Mouse (Mus musculus): ENCODE measurements around the gene Psen2. TPM values are rescaled to one million over a fixed set of nuclear protein-coding genes. Genes with fewer than 3 reads are reported as not detected.

The Psen2 gene
- polyA plus RNA-seq, 2 experiments = 18.2 to 19.9 TPM

- no peaks in the 10 kb centered on the region for H3K27me3 ChIP-seq (ENCODE audit: control insufficient read depth, insufficient read depth, low read length)
- DNase-seq (ENCODE audit: low read depth in 3 of 3, low spot score in 3 of 3) (no peak), ATAC-seq (ENCODE audit: insufficient read depth) (peak; percentile 53; the same call in 1 of the 2 replicates)
- TF ChIP-seq CTCF (IDR thresholded peaks at IDR 0.05; ENCODE audit: low read depth) (no peak), EP300 (IDR thresholded peaks at IDR 0.05; ENCODE audit: low read depth) (no peak)
- H3K4me3 ChIP-seq (ENCODE audit: insufficient read depth in 1 of 2, low read depth in 2 of 2, low read length in 2 of 2) = no peak overlapping the region
- 39% methylated on average over 7 of the region's 7 CpGs for WGBS (ENCODE audit: insufficient replicate concordance)
- peak overlapping the region; percentile 18; the same call in 1 of the 2 replicates for H3K4me2 ChIP-seq (ENCODE audit: low read depth)
- peaks cover 3 to 5% of the 10 kb centered on the region in 2 experiments; a peak in 2 of 4 replicates for H3K4me1 ChIP-seq (replicated peaks; ENCODE audit: control insufficient read depth in 2 of 2, insufficient read depth in 2 of 2, low read length in 1 of 2)
- no peaks in the 10 kb centered on the region for H3K9me3 ChIP-seq (ENCODE audit: control insufficient read depth, low read length)
- H3K9ac ChIP-seq (replicated peaks) = no peak overlapping the region
- H3K27ac ChIP-seq = no peak overlapping the region
- H3K36me3 ChIP-seq (replicated peaks; ENCODE audit: control insufficient read depth, insufficient read depth, low read depth) = no peaks in the 10 kb centered on the region
These were observed 16.4 kb upstream of the Psen2 start for GRCm38 (mm10) chr1:180279648-180280047.

- Histone ChIP-seq H3K4me3 (ENCODE audit: insufficient read depth in 1 of 2, low read depth in 2 of 2, low read length in 2 of 2) (no peak overlapping the region), H3K4me1 (replicated peaks; ENCODE audit: control insufficient read depth in 2 of 2, insufficient read depth in 2 of 2, low read length in 1 of 2) (peaks cover 3 to 5% of the 10 kb centered on the region in 2 experiments; a peak in 2 of 4 replicates), H3K9ac (replicated peaks) (no peak overlapping the region), H3K9me3 (ENCODE audit: control insufficient read depth, low read length) (no peaks in the 10 kb centered on the region), H3K36me3 (replicated peaks; ENCODE audit: control insufficient read depth, insufficient read depth, low read depth) (no peaks in the 10 kb centered on the region), H3K4me2 (ENCODE audit: low read depth) (no peak overlapping the region), H3K27ac (no peak overlapping the region), H3K27me3 (ENCODE audit: control insufficient read depth, insufficient read depth, low read length) (no peaks in the 10 kb centered on the region)
- DNase-seq (ENCODE audit: low read depth in 3 of 3, low spot score in 3 of 3) (no peak), ATAC-seq (ENCODE audit: insufficient read depth) (no peak)
- TF ChIP-seq CTCF (IDR thresholded peaks at IDR 0.05; ENCODE audit: low read depth) = no peak
- no peak for TF ChIP-seq EP300 (IDR thresholded peaks at IDR 0.05; ENCODE audit: low read depth)
- WGBS (ENCODE audit: insufficient replicate concordance) = 50% methylated on average over 9 of the region's 9 CpGs
These were observed 14.3 kb upstream of the Psen2 start for GRCm38 (mm10) chr1:180277563-180277962.

GRCm38 (mm10) chr1:180274725-180275308 is 11.6 kb upstream of the Psen2 start:
- no peak overlapping the region for H3K27ac ChIP-seq
- ATAC-seq (ENCODE audit: insufficient read depth) = no peak
- 71% methylated on average over 10 of the region's 10 CpGs for WGBS (ENCODE audit: insufficient replicate concordance)

GRCm38 (mm10) chr1:180269033-180269432 is 5.8 kb upstream of the Psen2 start:
- no peak overlapping the region for H3K27ac ChIP-seq
- no peaks in the 10 kb centered on the region for H3K27me3 ChIP-seq (ENCODE audit: control insufficient read depth, insufficient read depth, low read length)
- ATAC-seq (ENCODE audit: insufficient read depth) (no peak; the same call in 1 of the 2 replicates), DNase-seq (ENCODE audit: low read depth in 3 of 3, low spot score in 3 of 3) (no peak)
- no peaks in the 10 kb centered on the region for H3K36me3 ChIP-seq (replicated peaks; ENCODE audit: control insufficient read depth, insufficient read depth, low read depth)
- H3K4me2 ChIP-seq (ENCODE audit: low read depth) = no peak overlapping the region
- no peaks in the 10 kb centered on the region for H3K9me3 ChIP-seq (ENCODE audit: control insufficient read depth, low read length)
- no peak overlapping the region for H3K4me3 ChIP-seq (ENCODE audit: insufficient read depth in 1 of 2, low read depth in 2 of 2, low read length in 2 of 2)
- no peak overlapping the region for H3K9ac ChIP-seq (replicated peaks)
- TF ChIP-seq EP300 (IDR thresholded peaks at IDR 0.05; ENCODE audit: low read depth) = no peak
- peaks cover 12 to 19% of the 10 kb centered on the region in 2 experiments for H3K4me1 ChIP-seq (replicated peaks; ENCODE audit: control insufficient read depth in 2 of 2, insufficient read depth in 2 of 2, low read length in 1 of 2)
- WGBS (ENCODE audit: insufficient replicate concordance) = 56% methylated on average over 2 of the region's 2 CpGs

More at GRCm38 (mm10) chr1:180274725-180275308, 11.6 kb upstream of the Psen2 start:
- H3K4me1 ChIP-seq (replicated peaks; ENCODE audit: control insufficient read depth in 2 of 2, insufficient read depth in 2 of 2, low read length in 1 of 2) = peaks cover 0 to 4% of the 10 kb centered on the region in 2 experiments; a peak in 2 of 4 replicates
- H3K36me3 ChIP-seq (replicated peaks; ENCODE audit: control insufficient read depth, insufficient read depth, low read depth) = no peaks in the 10 kb centered on the region
- no peak overlapping the region for H3K4me3 ChIP-seq (ENCODE audit: insufficient read depth in 1 of 2, low read depth in 2 of 2, low read length in 2 of 2)
- no peaks in the 10 kb centered on the region for H3K9me3 ChIP-seq (ENCODE audit: control insufficient read depth, low read length)
- no peak for DNase-seq (ENCODE audit: low read depth in 3 of 3, low spot score in 3 of 3)
- no peak overlapping the region for H3K4me2 ChIP-seq (ENCODE audit: low read depth)
- no peak overlapping the region for H3K9ac ChIP-seq (replicated peaks)
- no peaks in the 10 kb centered on the region for H3K27me3 ChIP-seq (ENCODE audit: control insufficient read depth, insufficient read depth, low read length)
- TF ChIP-seq EP300 (IDR thresholded peaks at IDR 0.05; ENCODE audit: low read depth) (no peak), CTCF (IDR thresholded peaks at IDR 0.05; ENCODE audit: low read depth) (no peak)

- DNase-seq (ENCODE audit: low read depth in 3 of 3, low spot score in 3 of 3) (peak; percentile 63 to 70 (median 66)), ATAC-seq (ENCODE audit: insufficient read depth) (peak; percentile 70)
- TF ChIP-seq EP300 (IDR thresholded peaks at IDR 0.05; ENCODE audit: low read depth) (no peak), CTCF (IDR thresholded peaks at IDR 0.05; ENCODE audit: low read depth) (peak; percentile 98)
- H3K27ac ChIP-seq = no peak overlapping the region
- H3K4me1 ChIP-seq (replicated peaks; ENCODE audit: control insufficient read depth in 2 of 2, insufficient read depth in 2 of 2, low read length in 1 of 2) = peaks cover 12 to 19% of the 10 kb centered on the region in 2 experiments
- no peaks in the 10 kb centered on the region for H3K36me3 ChIP-seq (replicated peaks; ENCODE audit: control insufficient read depth, insufficient read depth, low read depth)
- H3K27me3 ChIP-seq (ENCODE audit: control insufficient read depth, insufficient read depth, low read length) = no peaks in the 10 kb centered on the region
- H3K9me3 ChIP-seq (ENCODE audit: control insufficient read depth, low read length) = no peaks in the 10 kb centered on the region
- H3K9ac ChIP-seq (replicated peaks) = no peak overlapping the region
- H3K4me2 ChIP-seq (ENCODE audit: low read depth) = no peak overlapping the region
- H3K4me3 ChIP-seq (ENCODE audit: insufficient read depth in 1 of 2, low read depth in 2 of 2, low read length in 2 of 2) = no peak overlapping the region
- 12% methylated on average over 12 of the region's 12 CpGs for WGBS (ENCODE audit: insufficient replicate concordance)
These were observed 5.2 kb upstream of the Psen2 start for GRCm38 (mm10) chr1:180268249-180269031.
